In genomic region chr16:49792446-49792878, GRCm38 (mm10) we compare ENCODE assay signal across 7 mouse cellular contexts. TPM values are rescaled to one million over a fixed set of nuclear protein-coding genes. Genes with fewer than 3 reads are reported as not detected.
DNase-seq lines count a peak whose midpoint lies in the region; ATAC-seq and TF ChIP-seq lines count a peak whose summit lies in the region.

No protein-coding gene starts in this region.

- no peak overlapping the region for H3K4me2 ChIP-seq in liver, embryonic 11.5 days
- H3K4me2 ChIP-seq in stomach, embryonic 15.5 days: no peak overlapping the region
- no peak overlapping the region for H3K4me2 ChIP-seq in midbrain, postnatal 0 days (ENCODE audit: low read depth, low read length, poor library complexity, severe bottlenecking)

- DNase-seq in spleen, adult 2 months (ENCODE audit: low read depth in 1 of 2, low spot score in 2 of 2): no peak
- no peak for DNase-seq in spleen, postnatal 10 days (ENCODE audit: low spot score in 2 of 2)
- peak; percentile 76 for DNase-seq in heart, embryonic 10.5 days (ENCODE audit: low spot score)
- DNase-seq in liver, embryonic 11.5 days (ENCODE audit: low spot score): no peak
- no peak for DNase-seq in midbrain, postnatal 0 days (ENCODE audit: low spot score)
- no peak for DNase-seq in cerebellum, adult 11 months

- H3K27ac ChIP-seq in spleen, adult 2 months (ENCODE audit: insufficient read depth, low read length): 0 out of 2 replicates have a peak overlapping the region, but pooled peaks have one; percentile 11
- peak overlapping the region; percentile 47; the same call in 1 of the 2 replicates for H3K27ac ChIP-seq in heart, embryonic 10.5 days
- H3K27ac ChIP-seq in liver, embryonic 11.5 days (ENCODE audit: low read depth, low read length): no peak overlapping the region
- H3K27ac ChIP-seq in stomach, embryonic 15.5 days: no peak overlapping the region
- no peak overlapping the region for H3K27ac ChIP-seq in midbrain, postnatal 0 days (ENCODE audit: low read depth, low read length)

- no peaks in the 10 kb centered on the region for H3K9me3 ChIP-seq in heart, embryonic 10.5 days
- H3K9me3 ChIP-seq in liver, embryonic 11.5 days (ENCODE audit: control insufficient read depth, low read length): no peaks in the 10 kb centered on the region
- no peaks in the 10 kb centered on the region for H3K9me3 ChIP-seq in stomach, embryonic 15.5 days
- H3K9me3 ChIP-seq in midbrain, postnatal 0 days (ENCODE audit: low read length): no peaks in the 10 kb centered on the region

- TF ChIP-seq CTCF in spleen, adult 2 months (IDR thresholded peaks at IDR 0.05; ENCODE audit: extremely low read depth, insufficient read depth, insufficient read length, insufficient replicate concordance): no peak
- TF ChIP-seq CTCF in midbrain, postnatal 0 days (IDR thresholded peaks at IDR 0.05): no peak

- WGBS in spleen, adult 2 months: 21% methylated on average over 9 of the region's 9 CpGs
- 48% methylated on average over 9 of the region's 9 CpGs for WGBS in heart, embryonic 10.5 days
- WGBS in liver, embryonic 11.5 days: 60% methylated on average over 9 of the region's 9 CpGs
- 49% methylated on average over 9 of the region's 9 CpGs for WGBS in stomach, embryonic 15.5 days
- 76% methylated on average over 9 of the region's 9 CpGs for WGBS in midbrain, postnatal 0 days

- no peak overlapping the region for H3K4me3 ChIP-seq in spleen, adult 2 months (ENCODE audit: extremely low read depth, insufficient read depth, insufficient read length)
- H3K4me3 ChIP-seq in heart, embryonic 10.5 days: no peak overlapping the region; the same call in 1 of the 2 replicates
- no peak overlapping the region for H3K4me3 ChIP-seq in liver, embryonic 11.5 days (ENCODE audit: low read depth, low read length)
- no peak overlapping the region for H3K4me3 ChIP-seq in stomach, embryonic 15.5 days (replicated peaks)
- no peak overlapping the region for H3K4me3 ChIP-seq in midbrain, postnatal 0 days (ENCODE audit: low read depth, low read length)

- ATAC-seq in liver, embryonic 11.5 days (replicated peaks; ENCODE audit: low FRiP score): peak; percentile 59
- ATAC-seq in stomach, embryonic 15.5 days (ENCODE audit: insufficient read depth, low FRiP score, low read depth): peak; percentile 60; the same call in 1 of the 2 replicates
- no peak for ATAC-seq in midbrain, postnatal 0 days (ENCODE audit: low FRiP score)

- no peaks in the 10 kb centered on the region for H3K27me3 ChIP-seq in spleen, adult 2 months (ENCODE audit: control insufficient read depth, insufficient read depth, low read length)
- H3K27me3 ChIP-seq in heart, embryonic 10.5 days (ENCODE audit: insufficient read depth, poor library complexity, severe bottlenecking): no peaks in the 10 kb centered on the region
- H3K27me3 ChIP-seq in liver, embryonic 11.5 days (replicated peaks; ENCODE audit: control insufficient read depth, insufficient read depth, low read length): no peaks in the 10 kb centered on the region
- H3K27me3 ChIP-seq in stomach, embryonic 15.5 days (replicated peaks): no peaks in the 10 kb centered on the region
- no peaks in the 10 kb centered on the region for H3K27me3 ChIP-seq in midbrain, postnatal 0 days (ENCODE audit: insufficient read depth, low read length)

- H3K4me1 ChIP-seq in spleen, adult 2 months (ENCODE audit: control insufficient read depth, insufficient read depth, insufficient read length): peaks cover 12% of the 10 kb centered on the region; the same call in 1 of the 2 replicates
- H3K4me1 ChIP-seq in heart, embryonic 10.5 days: peaks cover 14% of the 10 kb centered on the region
- H3K4me1 ChIP-seq in liver, embryonic 11.5 days (replicated peaks; ENCODE audit: control insufficient read depth, insufficient read depth, low read length): peaks cover 9% of the 10 kb centered on the region
- no peaks in the 10 kb centered on the region; the same call in 1 of the 2 replicates for H3K4me1 ChIP-seq in stomach, embryonic 15.5 days
- H3K4me1 ChIP-seq in midbrain, postnatal 0 days (ENCODE audit: insufficient read depth, low read length): no peaks in the 10 kb centered on the region

- TF ChIP-seq POLR2A in spleen, adult 2 months (IDR thresholded peaks at IDR 0.05; ENCODE audit: low read depth, low read length): no peak

- no peaks in the 10 kb centered on the region for H3K36me3 ChIP-seq in spleen, adult 2 months (ENCODE audit: control insufficient read depth, insufficient read depth, low read length)
- H3K36me3 ChIP-seq in heart, embryonic 10.5 days: no peaks in the 10 kb centered on the region
- H3K36me3 ChIP-seq in liver, embryonic 11.5 days (ENCODE audit: control insufficient read depth, insufficient read depth, low read length): no peaks in the 10 kb centered on the region
- H3K36me3 ChIP-seq in stomach, embryonic 15.5 days: no peaks in the 10 kb centered on the region
- H3K36me3 ChIP-seq in midbrain, postnatal 0 days (ENCODE audit: insufficient read depth, low read length): no peaks in the 10 kb centered on the region

- H3K9ac ChIP-seq in liver, embryonic 11.5 days (ENCODE audit: low read depth, low read length): no peak overlapping the region
- no peak overlapping the region for H3K9ac ChIP-seq in stomach, embryonic 15.5 days
- no peak overlapping the region for H3K9ac ChIP-seq in midbrain, postnatal 0 days (replicated peaks; ENCODE audit: low read length, poor library complexity, severe bottlenecking)

RNA-seq across cellular contexts. Expression of gene Cd47, which starts 7.9 kb away (rescaled TPM):
- polyA plus RNA-seq in spleen, adult 2 months (2012; rRNA removed): 56.8 and 83.9 TPM in 2 replicates
- 49.0 and 50.3 TPM in 2 replicates for polyA plus RNA-seq in heart, embryonic 10.5 days (2016; fragmentation: Nextera tagmentation; extraction: Ambion mirVana)
- 261 and 281 TPM in 2 replicates for polyA plus RNA-seq in liver, embryonic 11.5 days (2014; fragmentation: Nextera tagmentation; extraction: Ambion mirVana)
- polyA plus RNA-seq in stomach, embryonic 15.5 days (2015; fragmentation: Nextera tagmentation; extraction: Ambion mirVana): 90.4 and 103 TPM in 2 replicates
- total RNA-seq in midbrain, postnatal 0 days (2014; rRNA removed): 30.5 and 53.5 TPM in 2 replicates
- 163 and 185 TPM in 2 replicates for polyA plus RNA-seq in midbrain, postnatal 0 days (2015; fragmentation: Nextera tagmentation; extraction: Ambion mirVana)

Comparison
In these comparisons a context has a peak if more than half of its experiments do, and no peak if none do; other contexts are left out.
1. H3K27ac ChIP-seq: peak in spleen, adult 2 months (single experiment) and heart, embryonic 10.5 days (single experiment); none in liver, embryonic 11.5 days (single experiment), stomach, embryonic 15.5 days (single experiment) and midbrain, postnatal 0 days (single experiment).